Mouse (Mus musculus): ENCODE data around the gene Srrm2. TPM values are rescaled to one million over a fixed set of nuclear protein-coding genes. Genes with fewer than 3 reads are reported as not detected.
A peak's percentile ranks its signal among the peaks of the same experiment; 100 is the strongest.

Gene Srrm2
- total and polyA plus RNA-seq, 3 experiments, result 26.7 to 383 (median 90.4) TPM

DNA sequence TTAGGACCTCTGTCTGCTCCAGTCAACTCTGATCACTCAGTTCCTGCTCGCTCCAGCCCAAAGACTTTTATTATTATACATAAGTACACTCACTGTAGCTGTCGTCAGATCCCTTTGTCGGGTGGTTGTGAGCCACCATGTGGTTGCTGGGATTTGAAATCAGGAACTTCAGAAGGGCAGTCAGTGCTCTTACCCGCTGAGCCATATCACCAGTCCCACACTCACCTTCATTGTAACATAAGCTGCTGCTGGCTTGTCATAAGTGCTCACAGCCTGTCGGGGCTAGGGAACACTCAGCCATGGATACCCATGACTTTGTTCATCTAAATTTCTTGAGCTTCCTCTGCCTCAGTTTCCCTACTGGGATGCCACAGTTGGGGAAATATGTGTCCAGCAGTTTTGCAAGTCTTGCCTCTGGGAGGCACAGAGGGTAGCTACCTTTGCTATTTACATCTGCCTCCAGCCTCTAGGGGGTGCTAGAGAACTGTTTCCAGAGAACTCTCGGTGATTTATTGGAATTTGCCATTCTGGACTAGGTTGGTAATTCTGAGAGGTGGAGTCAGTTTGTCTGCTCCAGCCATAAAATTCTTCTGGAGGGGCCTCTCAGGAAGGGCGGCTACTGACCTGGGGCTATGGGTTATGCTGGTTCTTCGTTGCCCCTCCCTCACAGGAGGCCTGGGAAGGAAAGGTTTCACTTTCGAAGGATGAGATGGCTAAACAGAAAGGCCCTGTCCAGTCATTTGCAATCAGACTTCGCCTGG is 41.5 kb upstream of the Srrm2 start:
- Histone ChIP-seq H3K36me3 (replicated peaks in 1 of 2; ENCODE audit: control insufficient read depth in 1 of 2, insufficient read depth in 1 of 2, low read length in 1 of 2) (peaks cover 21 to 33% of the 10 kb centered on the region in 2 experiments), H3K9ac (ENCODE audit: insufficient read depth, low read depth) (peak overlapping the region; percentile 55; the same call in 1 of the 2 replicates), H3K4me2 (ENCODE audit: insufficient read depth, low read depth, poor library complexity, severe bottlenecking) (peak overlapping the region; percentile 72), H3K9me3 (replicated peaks; ENCODE audit: low read length) (no peaks in the 10 kb centered on the region), H3K79me2 (replicated peaks; ENCODE audit: control insufficient read depth, extremely low read depth, insufficient read depth, poor library complexity, severe bottlenecking) (no peaks in the 10 kb centered on the region), H3K27me3 (replicated peaks) (peaks cover 22% of the 10 kb centered on the region), H3K27ac (ENCODE audit: insufficient read depth, low read depth) (no peak overlapping the region), H3K4me1 (ENCODE audit: control insufficient read depth in 1 of 2, insufficient read depth in 2 of 2) (peaks cover 32 to 55% of the 10 kb centered on the region in 2 experiments), H3K4me3 (replicated peaks in 1 of 3; ENCODE audit: low read depth in 2 of 3, low read length in 2 of 3, poor library complexity in 1 of 3) (peak overlapping the region; percentile 34 to 48 (median 43))
- dilution Hi-C loops (cut with MboI; ENCODE audit: extremely low pct_ligation_motif_present, extremely low pct_unique_long_range_greater_than_20kb, low sequenced_read_pairs) (no loop called here), in situ Hi-C loops (cut with MboI; ENCODE audit: low pct_ligation_motif_present, low pct_unique_long_range_greater_than_20kb, low sequenced_read_pairs) (no loop called here)
- DNase-seq (ENCODE audit: extremely low read depth), result peak; percentile 89
- TF ChIP-seq TCF12 (IDR thresholded peaks at IDR 0.05; ENCODE audit: low read depth, low read length) (no peak), GABPA (IDR thresholded peaks at IDR 0.05; ENCODE audit: insufficient replicate concordance, low read depth, low read length) (no peak), MXI1 (IDR thresholded peaks at IDR 0.05; ENCODE audit: low read depth, low read length) (no peak), MAZ (IDR thresholded peaks at IDR 0.05; ENCODE audit: low read depth, low read length) (peak; percentile 83; the same call in 1 of the 2 replicates), IRF4 (IDR thresholded peaks at IDR 0.05; ENCODE audit: low read depth, low read length) (peak; percentile 83), RCOR1 (conservative IDR thresholded peaks at IDR 0.05; ENCODE audit: low read depth, low read length) (no peak), SMC3 (IDR thresholded peaks at IDR 0.05; ENCODE audit: low read depth, low read length) (peak; percentile 43), JUN (IDR thresholded peaks at IDR 0.05; ENCODE audit: insufficient read depth, low read depth, low read length) (no peak), CTCF (conservative IDR thresholded peaks at IDR 0.05 in 1 of 2, IDR thresholded peaks at IDR 0.05 in 1 of 2; ENCODE audit: low read depth in 2 of 2, low read length in 2 of 2) (peak; percentile 84 to 93), KAT2A (IDR thresholded peaks at IDR 0.05; ENCODE audit: insufficient replicate concordance, low read length) (no peak), MEF2A (IDR thresholded peaks at IDR 0.05; ENCODE audit: borderline replicate concordance, low read depth, low read length) (no peak), BHLHE40 (IDR thresholded peaks at IDR 0.05; ENCODE audit: low read depth, low read length) (no peak), SIN3A (IDR thresholded peaks at IDR 0.05; ENCODE audit: low read length) (peak; percentile 52; the same call in 1 of the 2 replicates), CHD2 (IDR thresholded peaks at IDR 0.05; ENCODE audit: low read length) (no peak), JUND (conservative IDR thresholded peaks at IDR 0.05; ENCODE audit: low read depth, low read length) (no peak), POLR2A (IDR thresholded peaks at IDR 0.05; ENCODE audit: low read depth, low read length) (0 out of 2 replicates have a peak, but pooled peaks have one; percentile 18), TBP (conservative IDR thresholded peaks at IDR 0.05; ENCODE audit: low read depth, low read length) (no peak; the same call in 1 of the 2 replicates), EP300 (IDR thresholded peaks at IDR 0.05; ENCODE audit: low read length) (peak; percentile 44; the same call in 1 of the 2 replicates), CHD1 (IDR thresholded peaks at IDR 0.05; ENCODE audit: low read depth, low read length) (no peak), ELF1 (IDR thresholded peaks at IDR 0.05; ENCODE audit: low read depth, low read length) (no peak), POLR2AphosphoS2 (IDR thresholded peaks at IDR 0.05; ENCODE audit: low read depth, low read length) (no peak), USF1 (IDR thresholded peaks at IDR 0.05; ENCODE audit: low read depth, low read length) (no peak), RAD21 (IDR thresholded peaks at IDR 0.05; ENCODE audit: low read depth, low read length) (peak; percentile 74), ZC3H11A (IDR thresholded peaks at IDR 0.05; ENCODE audit: low read depth, low read length) (no peak), NRF1 (IDR thresholded peaks at IDR 0.05; ENCODE audit: low read depth, low read length) (no peak), HCFC1 (IDR thresholded peaks at IDR 0.05; ENCODE audit: low read depth, low read length) (no peak), ZKSCAN1 (IDR thresholded peaks at IDR 0.05; ENCODE audit: borderline replicate concordance, low read depth, low read length) (no peak), UBTF (IDR thresholded peaks at IDR 0.05; ENCODE audit: low read depth, low read length) (no peak), ETS1 (conservative IDR thresholded peaks at IDR 0.05; ENCODE audit: low read depth, low read length) (no peak), PAX5 (IDR thresholded peaks at IDR 0.05; ENCODE audit: low read length) (no peak), MYC (IDR thresholded peaks at IDR 0.05; ENCODE audit: low read depth, low read length) (no peak), MAFK (IDR thresholded peaks at IDR 0.05; ENCODE audit: insufficient replicate concordance, low read length) (no peak), ZMIZ1 (IDR thresholded peaks at IDR 0.05; ENCODE audit: low read depth, low read length) (no peak), NELFE (IDR thresholded peaks at IDR 0.05; ENCODE audit: low read depth, low read length) (no peak), ZNF384 (IDR thresholded peaks at IDR 0.05; ENCODE audit: low read depth, low read length) (no peak), USF2 (conservative IDR thresholded peaks at IDR 0.05; ENCODE audit: low read depth, low read length) (no peak), MAX (IDR thresholded peaks at IDR 0.05; ENCODE audit: low read length) (no peak), E2F4 (IDR thresholded peaks at IDR 0.05; ENCODE audit: insufficient replicate concordance, low read depth, low read length) (no peak)

Data from CH12.LX (cell line).